ENCODE assay signal across 11 mouse cellular contexts in genomic region chr10:68119285-68119684, GRCm38 (mm10).
DNase-seq lines count a peak whose midpoint lies in the region; ATAC-seq and TF ChIP-seq lines count a peak whose summit lies in the region.
"Had no signal": no experiment of that assay in that cellular context is flagged by ENCODE, and none has a peak within 500 bp of the region (broad histone marks: within the 10 kb centered on the region; RNA-seq: fewer than 3 reads in every experiment).

No protein-coding gene starts in this region.

- no peaks in the 10 kb centered on the region for H3K9me3 ChIP-seq in lung, postnatal 0 days (ENCODE audit: low read length)
- no peaks in the 10 kb centered on the region for H3K9me3 ChIP-seq in liver, embryonic 14.5 days (ENCODE audit: control insufficient read depth, low read length)
- H3K9me3 ChIP-seq: hindbrain, embryonic 13.5 days; midbrain, embryonic 10.5 days had no signal

- DNase-seq in lung, postnatal 10 days, result peak; percentile 42
- no peak for DNase-seq in lung, postnatal 0 days (ENCODE audit: low spot score)
- DNase-seq in c-Kit-positive CD71-positive TER-119-negative erythroid progenitor cells, embryonic 14.5 days (ENCODE audit: low read depth), result peak; percentile 53
- peak; percentile 23 to 58 (median 56) for DNase-seq in liver, embryonic 14.5 days (ENCODE audit: low read depth in 3 of 3, low spot score in 3 of 3)
- peak; percentile 25 for DNase-seq in thymus, adult 2 months
- no peak for DNase-seq in frontal cortex, postnatal 25 days (ENCODE audit: low spot score in 2 of 2)
- no peak for DNase-seq in urinary bladder, postnatal 36 days (ENCODE audit: low spot score in 2 of 2)
- no peak for DNase-seq in Muller cell, postnatal 12 days (ENCODE audit: inconsistent ontology term)

- H3K4me2 ChIP-seq in lung, postnatal 0 days (replicated peaks; ENCODE audit: low read depth, low read length), result no peak overlapping the region
- H3K4me2 ChIP-seq in liver, embryonic 14.5 days (ENCODE audit: low read depth), result no peak overlapping the region
- H3K4me2 ChIP-seq: hindbrain, embryonic 13.5 days had no signal

- no peaks in the 10 kb centered on the region for H3K27me3 ChIP-seq in lung, postnatal 0 days (replicated peaks; ENCODE audit: insufficient read depth, low read length)
- no peaks in the 10 kb centered on the region for H3K27me3 ChIP-seq in liver, embryonic 14.5 days (ENCODE audit: control insufficient read depth, insufficient read depth, low read length)
- no peaks in the 10 kb centered on the region for H3K27me3 ChIP-seq in thymus, adult 2 months (ENCODE audit: control insufficient read depth, insufficient read depth, low read length)
- H3K27me3 ChIP-seq: hindbrain, embryonic 13.5 days had no signal

- no peaks in the 10 kb centered on the region for H3K4me1 ChIP-seq in lung, postnatal 0 days (ENCODE audit: insufficient read depth, low read depth, low read length)
- peaks cover 0 to 11% of the 10 kb centered on the region in 2 experiments for H3K4me1 ChIP-seq in liver, embryonic 14.5 days (replicated peaks; ENCODE audit: control insufficient read depth in 2 of 2, insufficient read depth in 2 of 2, low read length in 1 of 2)
- no peaks in the 10 kb centered on the region for H3K4me1 ChIP-seq in thymus, adult 2 months (replicated peaks; ENCODE audit: control insufficient read depth, insufficient read depth, low read length)
- H3K4me1 ChIP-seq: hindbrain, embryonic 13.5 days; midbrain, embryonic 10.5 days had no signal

- WGBS in lung, postnatal 0 days, result 43% methylated on average over 6 of the region's 6 CpGs
- WGBS in liver, embryonic 14.5 days (ENCODE audit: insufficient replicate concordance), result 14% methylated on average over 6 of the region's 6 CpGs
- WGBS in thymus, adult 2 months, result 18% methylated on average over 6 of the region's 6 CpGs

- no peak for ATAC-seq in lung, postnatal 0 days
- ATAC-seq in liver, embryonic 14.5 days (ENCODE audit: insufficient read depth), result peak; percentile 77

- no peak for TF ChIP-seq EP300 in lung, postnatal 0 days (IDR thresholded peaks at IDR 0.05)
- peak; percentile 49; the same call in 1 of the 2 replicates for TF ChIP-seq EP300 in liver, embryonic 14.5 days (IDR thresholded peaks at IDR 0.05; ENCODE audit: low read depth)

- no peak overlapping the region for H3K9ac ChIP-seq in lung, postnatal 0 days (replicated peaks; ENCODE audit: low read depth)
- no peak overlapping the region for H3K9ac ChIP-seq in liver, embryonic 14.5 days (replicated peaks)
- H3K9ac ChIP-seq: hindbrain, embryonic 13.5 days had no signal

- no peak overlapping the region for H3K27ac ChIP-seq in lung, postnatal 0 days (ENCODE audit: low read length)
- no peak overlapping the region for H3K27ac ChIP-seq in liver, embryonic 14.5 days
- H3K27ac ChIP-seq in thymus, adult 2 months (ENCODE audit: control insufficient read depth, insufficient read depth, low read length), result no peak overlapping the region
- H3K27ac ChIP-seq: hindbrain, embryonic 13.5 days; midbrain, embryonic 10.5 days had no signal

- no peak overlapping the region for H3K4me3 ChIP-seq in lung, postnatal 0 days (ENCODE audit: low read depth, low read length)
- H3K4me3 ChIP-seq in liver, embryonic 14.5 days (ENCODE audit: insufficient read depth in 1 of 2, low read depth in 2 of 2, low read length in 2 of 2), result no peak overlapping the region
- no peak overlapping the region for H3K4me3 ChIP-seq in thymus, adult 2 months (ENCODE audit: control insufficient read depth, insufficient read depth, low read length)
- H3K4me3 ChIP-seq: erythroblast, embryonic 14.5 days; hindbrain, embryonic 13.5 days; midbrain, embryonic 10.5 days had no signal

- no peak for TF ChIP-seq CTCF in lung, postnatal 0 days (IDR thresholded peaks at IDR 0.05)
- no peak for TF ChIP-seq CTCF in liver, embryonic 14.5 days (IDR thresholded peaks at IDR 0.05; ENCODE audit: low read depth)
- no peak for TF ChIP-seq CTCF in thymus, adult 2 months (IDR thresholded peaks at IDR 0.05; ENCODE audit: borderline replicate concordance, control insufficient read depth, extremely low read depth, insufficient read depth, low read length, poor library complexity)

- peaks cover 36% of the 10 kb centered on the region; the same call in 1 of the 2 replicates for H3K36me3 ChIP-seq in lung, postnatal 0 days (ENCODE audit: insufficient read depth, low read length)
- H3K36me3 ChIP-seq in liver, embryonic 14.5 days (replicated peaks; ENCODE audit: control insufficient read depth, insufficient read depth, low read depth), result no peaks in the 10 kb centered on the region
- H3K36me3 ChIP-seq in thymus, adult 2 months (ENCODE audit: control insufficient read depth, insufficient read depth, low read length), result no peaks in the 10 kb centered on the region

- no peak for TF ChIP-seq POLR2A in thymus, adult 2 months (IDR thresholded peaks at IDR 0.05; ENCODE audit: control insufficient read depth, extremely low read depth, insufficient read depth, low read length, poor library complexity)

Comparison
In these comparisons a context has a peak if more than half of its experiments do, and no peak if none do; other contexts are left out.
1. DNase-seq: peak in lung, postnatal 10 days (single experiment), c-Kit-positive CD71-positive TER-119-negative erythroid progenitor cells, embryonic 14.5 days (single experiment), liver, embryonic 14.5 days (3 of 3) and thymus, adult 2 months (single experiment); none in lung, postnatal 0 days (single experiment), frontal cortex, postnatal 25 days (0 of 2), urinary bladder, postnatal 36 days (0 of 2) and Muller cell, postnatal 12 days (single experiment).